Mouse (Mus musculus): ENCODE results near the gene Fmod. TPM values are rescaled to one million over a fixed set of nuclear protein-coding genes. Genes with fewer than 3 reads are reported as not detected.
A peak's percentile ranks its signal among the peaks of the same experiment; 100 is the strongest.

Fmod gene
- polyA plus RNA-seq, 1 experiment = 12.4 TPM

DNA sequence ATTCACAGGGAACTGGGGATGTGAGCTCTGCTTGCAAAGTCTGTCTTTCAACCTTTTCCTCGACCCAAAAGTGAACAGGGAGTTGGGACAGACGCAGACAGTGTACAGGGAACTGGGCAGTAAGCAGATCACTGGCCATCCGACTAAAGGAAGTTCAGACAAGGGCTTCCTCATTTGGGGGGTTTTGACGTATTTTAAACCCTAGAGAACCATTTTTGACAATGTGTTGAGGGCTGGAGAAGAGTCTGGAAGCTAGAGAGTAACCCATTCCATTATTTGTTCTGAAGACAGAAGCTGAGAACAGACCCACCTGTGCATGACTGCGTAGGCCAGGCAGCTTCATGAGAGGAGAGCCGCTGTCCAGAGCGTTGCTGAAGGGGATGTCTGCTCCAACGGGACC lies 46.6 kb downstream of the Fmod start:
- no peak overlapping the region; the same call in 1 of the 2 replicates for H3K27ac ChIP-seq (ENCODE audit: insufficient read depth, low read length)
- DNase-seq (ENCODE audit: low read depth in 1 of 2, low spot score in 2 of 2) = no peak
- 61% methylated on average over 8 of the region's 8 CpGs for WGBS
- H3K27me3 ChIP-seq (ENCODE audit: control insufficient read depth, insufficient read depth, low read length) = no peaks in the 10 kb centered on the region
- peaks cover 29% of the 10 kb centered on the region; the same call in 1 of the 2 replicates for H3K4me1 ChIP-seq (ENCODE audit: control insufficient read depth, insufficient read depth, insufficient read length)
- H3K36me3 ChIP-seq (ENCODE audit: control insufficient read depth, insufficient read depth, low read length) = no peaks in the 10 kb centered on the region
- H3K4me3 ChIP-seq (ENCODE audit: extremely low read depth, insufficient read depth, insufficient read length) = no peak overlapping the region
- TF ChIP-seq CTCF (IDR thresholded peaks at IDR 0.05; ENCODE audit: extremely low read depth, insufficient read depth, insufficient read length, insufficient replicate concordance) = no peak
- TF ChIP-seq POLR2A (IDR thresholded peaks at IDR 0.05; ENCODE audit: low read depth, low read length) = no peak

- Histone ChIP-seq H3K27ac (ENCODE audit: insufficient read depth, low read length) (no peak overlapping the region), H3K27me3 (ENCODE audit: control insufficient read depth, insufficient read depth, low read length) (no peaks in the 10 kb centered on the region), H3K4me3 (ENCODE audit: extremely low read depth, insufficient read depth, insufficient read length) (no peak overlapping the region), H3K36me3 (ENCODE audit: control insufficient read depth, insufficient read depth, low read length) (no peaks in the 10 kb centered on the region), H3K4me1 (ENCODE audit: control insufficient read depth, insufficient read depth, insufficient read length) (peaks cover 29% of the 10 kb centered on the region; the same call in 1 of the 2 replicates)
- WGBS = 85% methylated on average over 3 of the region's 3 CpGs
- no peak for DNase-seq (ENCODE audit: low read depth in 1 of 2, low spot score in 2 of 2)
- TF ChIP-seq POLR2A (IDR thresholded peaks at IDR 0.05; ENCODE audit: low read depth, low read length) = no peak
- TF ChIP-seq CTCF (IDR thresholded peaks at IDR 0.05; ENCODE audit: extremely low read depth, insufficient read depth, insufficient read length, insufficient replicate concordance) = no peak
Measured at GRCm38 (mm10) chr1:134084128-134084527, 47.1 kb downstream of the Fmod start.

GRCm38 (mm10) chr1:134086017-134086416 lies 49.0 kb downstream of the Fmod start:
- Histone ChIP-seq H3K4me3 (ENCODE audit: extremely low read depth, insufficient read depth, insufficient read length) (no peak overlapping the region), H3K4me1 (ENCODE audit: control insufficient read depth, insufficient read depth, insufficient read length) (peaks cover 24% of the 10 kb centered on the region; the same call in 1 of the 2 replicates), H3K27ac (ENCODE audit: insufficient read depth, low read length) (no peak overlapping the region), H3K36me3 (ENCODE audit: control insufficient read depth, insufficient read depth, low read length) (no peaks in the 10 kb centered on the region), H3K27me3 (ENCODE audit: control insufficient read depth, insufficient read depth, low read length) (no peaks in the 10 kb centered on the region)
- no peak for DNase-seq (ENCODE audit: low read depth in 1 of 2, low spot score in 2 of 2)
- 36% methylated on average over 3 of the region's 3 CpGs for WGBS
- TF ChIP-seq CTCF (IDR thresholded peaks at IDR 0.05; ENCODE audit: extremely low read depth, insufficient read depth, insufficient read length, insufficient replicate concordance) = no peak
- no peak for TF ChIP-seq POLR2A (IDR thresholded peaks at IDR 0.05; ENCODE audit: low read depth, low read length)

DNA sequence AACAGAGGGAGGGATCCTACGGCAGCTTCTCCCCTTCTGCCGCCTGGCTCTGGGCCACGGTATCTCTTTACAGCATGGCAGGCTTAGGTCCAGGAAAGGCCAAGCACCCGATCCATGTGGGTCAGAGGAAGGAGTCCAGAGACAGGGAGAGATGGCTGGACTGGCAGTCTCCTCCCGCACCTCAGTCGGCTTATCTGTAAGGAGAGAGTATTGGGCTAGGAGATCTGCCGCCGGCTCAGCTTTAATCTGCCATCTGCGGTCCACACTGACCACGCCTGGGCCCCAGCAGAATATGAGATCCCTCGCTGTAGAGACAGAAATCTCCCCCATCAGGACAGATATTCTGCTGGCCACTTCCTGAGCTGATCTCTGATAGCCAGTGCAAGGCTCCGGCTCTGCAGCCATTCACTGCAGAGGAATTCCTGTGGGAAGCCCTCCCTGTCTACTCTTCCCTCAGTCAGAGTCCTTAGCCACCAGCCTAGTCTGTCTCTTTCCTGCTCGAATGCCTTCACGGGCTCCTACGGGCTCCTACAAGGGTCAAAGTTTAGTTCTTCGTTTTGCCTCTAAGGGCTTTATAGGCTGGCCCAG lies 49.9 kb downstream of the Fmod start:
- 81% methylated on average over 16 of the region's 16 CpGs for WGBS
- no peak overlapping the region; the same call in 1 of the 2 replicates for H3K27ac ChIP-seq (ENCODE audit: insufficient read depth, low read length)
- peaks cover 24% of the 10 kb centered on the region; the same call in 1 of the 2 replicates for H3K4me1 ChIP-seq (ENCODE audit: control insufficient read depth, insufficient read depth, insufficient read length)
- no peaks in the 10 kb centered on the region for H3K36me3 ChIP-seq (ENCODE audit: control insufficient read depth, insufficient read depth, low read length)
- H3K4me3 ChIP-seq (ENCODE audit: extremely low read depth, insufficient read depth, insufficient read length) = no peak overlapping the region
- TF ChIP-seq CTCF (IDR thresholded peaks at IDR 0.05; ENCODE audit: extremely low read depth, insufficient read depth, insufficient read length, insufficient replicate concordance) = no peak
- no peak for TF ChIP-seq POLR2A (IDR thresholded peaks at IDR 0.05; ENCODE audit: low read depth, low read length)
- H3K27me3 ChIP-seq (ENCODE audit: control insufficient read depth, insufficient read depth, low read length) = no peaks in the 10 kb centered on the region
- no peak for DNase-seq (ENCODE audit: low read depth in 1 of 2, low spot score in 2 of 2)

DNA sequence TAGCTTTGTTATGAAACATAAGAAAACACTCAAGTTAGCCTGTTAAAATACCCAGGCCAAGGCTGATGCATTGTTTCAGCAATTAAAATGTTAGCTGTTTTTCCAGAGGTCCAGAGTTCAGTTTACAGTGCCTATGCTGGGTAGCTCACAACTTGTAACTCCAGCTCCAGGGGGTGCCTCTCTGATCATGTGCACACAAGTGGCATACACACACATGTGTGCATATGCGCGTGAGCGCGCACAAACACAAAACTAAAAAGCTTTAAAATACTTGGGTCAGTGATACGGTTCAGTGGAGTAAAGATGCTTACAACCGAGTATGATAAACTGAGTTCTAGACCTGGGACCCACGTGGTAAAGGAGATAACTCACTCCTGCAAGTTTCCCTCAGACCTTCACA lies 52.0 kb downstream of the Fmod start:
- no peaks in the 10 kb centered on the region for H3K27me3 ChIP-seq (ENCODE audit: control insufficient read depth, insufficient read depth, low read length)
- H3K4me3 ChIP-seq (ENCODE audit: extremely low read depth, insufficient read depth, insufficient read length) = no peak overlapping the region
- no peak overlapping the region for H3K27ac ChIP-seq (ENCODE audit: insufficient read depth, low read length)
- TF ChIP-seq POLR2A (IDR thresholded peaks at IDR 0.05; ENCODE audit: low read depth, low read length) = no peak
- no peak for TF ChIP-seq CTCF (IDR thresholded peaks at IDR 0.05; ENCODE audit: extremely low read depth, insufficient read depth, insufficient read length, insufficient replicate concordance)
- H3K36me3 ChIP-seq (ENCODE audit: control insufficient read depth, insufficient read depth, low read length) = no peaks in the 10 kb centered on the region
- DNase-seq (ENCODE audit: low read depth in 1 of 2, low spot score in 2 of 2) = no peak
- peaks cover 24% of the 10 kb centered on the region; the same call in 1 of the 2 replicates for H3K4me1 ChIP-seq (ENCODE audit: control insufficient read depth, insufficient read depth, insufficient read length)
- WGBS = 86% methylated on average over 7 of the region's 7 CpGs

- H3K4me3 ChIP-seq (ENCODE audit: extremely low read depth, insufficient read depth, insufficient read length) = no peak overlapping the region
- H3K36me3 ChIP-seq (ENCODE audit: control insufficient read depth, insufficient read depth, low read length) = no peaks in the 10 kb centered on the region
- DNase-seq (ENCODE audit: low read depth in 1 of 2, low spot score in 2 of 2) = no peak
- no peaks in the 10 kb centered on the region for H3K27me3 ChIP-seq (ENCODE audit: control insufficient read depth, insufficient read depth, low read length)
- H3K27ac ChIP-seq (ENCODE audit: insufficient read depth, low read length) = no peak overlapping the region
- no peak for TF ChIP-seq POLR2A (IDR thresholded peaks at IDR 0.05; ENCODE audit: low read depth, low read length)
- TF ChIP-seq CTCF (IDR thresholded peaks at IDR 0.05; ENCODE audit: extremely low read depth, insufficient read depth, insufficient read length, insufficient replicate concordance) = no peak
- 82% methylated on average over 3 of the region's 3 CpGs for WGBS
- peaks cover 37% of the 10 kb centered on the region; the same call in 1 of the 2 replicates for H3K4me1 ChIP-seq (ENCODE audit: control insufficient read depth, insufficient read depth, insufficient read length)
Measured at GRCm38 (mm10) chr1:134091851-134092250, 54.8 kb downstream of the Fmod start.

GRCm38 (mm10) chr1:134092368-134092767 lies 55.3 kb downstream of the Fmod start:
- H3K4me3 ChIP-seq (ENCODE audit: extremely low read depth, insufficient read depth, insufficient read length) = no peak overlapping the region
- no peak for TF ChIP-seq POLR2A (IDR thresholded peaks at IDR 0.05; ENCODE audit: low read depth, low read length)
- TF ChIP-seq CTCF (IDR thresholded peaks at IDR 0.05; ENCODE audit: extremely low read depth, insufficient read depth, insufficient read length, insufficient replicate concordance) = no peak
- no peaks in the 10 kb centered on the region for H3K36me3 ChIP-seq (ENCODE audit: control insufficient read depth, insufficient read depth, low read length)
- DNase-seq (ENCODE audit: low read depth in 1 of 2, low spot score in 2 of 2) = no peak
- peak overlapping the region; percentile 99 for H3K27ac ChIP-seq (ENCODE audit: insufficient read depth, low read length)
- peaks cover 39% of the 10 kb centered on the region for H3K4me1 ChIP-seq (ENCODE audit: control insufficient read depth, insufficient read depth, insufficient read length)
- WGBS = 46% methylated on average over 6 of the region's 6 CpGs
- no peaks in the 10 kb centered on the region for H3K27me3 ChIP-seq (ENCODE audit: control insufficient read depth, insufficient read depth, low read length)

All from spleen, adult 2 months (tissue).